Mouse (Mus musculus) liver, embryonic 13.5 days (tissue): ENCODE results near the gene Hus1. TPM values are rescaled to one million over a fixed set of nuclear protein-coding genes. Genes with fewer than 3 reads are reported as not detected.
A peak's percentile ranks its signal among the peaks of the same experiment; 100 is the strongest.

ENCODE experiments used
- ATAC-seq: fragments of 200-750 bp; cut with Nextera tagmentation; 2 replicates; pipeline ENCODE4 v1.8.0; 2017; ENCODE audit warnings: low read depth, mild to moderate bottlenecking, moderate number of reproducible peaks, moderate library complexity
- DNase-seq: peaks from one replicate; pipeline ENCODE4 v3.0.0; 2022
- H3K27ac ChIP-seq: fragments of 300-500 bp; sonication (generic); 2 replicates; pipeline ENCODE4 v1.5.1; 2015; ENCODE audit warnings: moderate library complexity, mild to moderate bottlenecking, inconsistent platforms
- H3K27me3 ChIP-seq: fragments of 300-500 bp; sonication (generic); 2 replicates; pipeline ENCODE4 v1.6.1; 2015; ENCODE audit warnings: mild to moderate bottlenecking, inconsistent platforms
- H3K36me3 ChIP-seq: fragments of 300-500 bp; sonication (generic); 2 replicates; pipeline ENCODE4 v1.6.1; 2015; ENCODE audit warnings: mild to moderate bottlenecking, inconsistent platforms
- H3K4me1 ChIP-seq: fragments of 300-500 bp; sonication (generic); replicated peaks from 2 replicates; pipeline ENCODE4 v1.6.1; 2015; ENCODE audit warnings: inconsistent platforms
- H3K4me2 ChIP-seq: fragments of 300-500 bp; sonication (generic); 2 replicates; pipeline ENCODE4 v1.6.1; 2015; ENCODE audit warnings: inconsistent platforms, mild to moderate bottlenecking, moderate library complexity
- H3K4me3 ChIP-seq: fragments of 300-500 bp; sonication (generic); replicated peaks from 2 replicates; pipeline ENCODE4 v1.5.1; 2015; ENCODE audit warnings: mild to moderate bottlenecking, inconsistent platforms
- H3K9ac ChIP-seq: fragments of 300-500 bp; sonication (generic); 2 replicates; pipeline ENCODE4 v1.6.1; 2015; ENCODE audit warnings: mild to moderate bottlenecking, inconsistent platforms
- H3K9me3 ChIP-seq: fragments of 300-500 bp; sonication (generic); replicated peaks from 2 replicates; pipeline ENCODE4 v1.6.1; 2016; ENCODE audit warnings: inconsistent platforms
- WGBS: fragments of 180-500 bp; shearing (Covaris S2); methylation state at CpG from one replicate; pipeline ENCODE4 v1.1.7; 2015; ENCODE audit not compliant: insufficient replicate concordance; 5-methylcytosine and 5-hydroxymethylcytosine counted together
- polyA plus RNA-seq: library from polyadenylated mRNA; unstranded; fragments of >200 nt; fragmentation: Nextera tagmentation; extraction: Ambion mirVana; gene quantifications from 2 replicates; pipeline ENCODE4 v1.2.1, GENCODE M21; 2015

Gene Hus1
- 10.2 and 13.0 TPM in 2 replicates for polyA plus RNA-seq

DNA sequence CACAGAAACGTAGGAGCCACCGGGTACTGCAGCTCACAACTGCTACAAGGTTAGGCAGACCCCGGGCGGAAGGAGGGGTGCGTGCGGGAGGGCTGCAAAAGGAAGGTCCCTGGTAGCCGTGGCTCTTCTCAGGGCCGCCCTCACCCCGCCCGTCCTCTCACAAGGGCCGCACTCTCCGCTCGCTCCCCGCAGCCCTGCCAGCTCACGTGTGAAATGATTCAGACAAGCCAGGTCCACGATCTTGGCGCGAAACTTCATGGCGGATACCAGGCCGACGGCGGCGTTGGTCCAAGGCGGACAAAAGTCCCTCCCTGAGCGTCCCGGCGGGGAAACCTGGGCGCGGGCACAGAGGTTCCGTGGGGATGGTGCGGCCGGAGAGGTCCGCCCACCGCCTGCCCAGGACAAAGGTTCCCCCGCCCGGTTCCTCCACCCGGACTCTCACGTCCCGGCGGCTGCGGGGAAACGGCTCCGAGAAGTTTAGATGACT is at the start of gene Hus1:
Hus1 (minus strand) TSS at position 339 of the 487 bp plus-strand sequence.
- DNase-seq (peak; percentile 79), ATAC-seq (peak; percentile 95)
- H3K9ac ChIP-seq: peak within 1 kb of the TSS; percentile 86
- no peaks in the 10 kb centered on the region for H3K27me3 ChIP-seq
- H3K4me1 ChIP-seq: peaks cover 12% of the 10 kb centered on the region
- H3K27ac ChIP-seq: peak within 1 kb of the TSS; percentile 79
- H3K9me3 ChIP-seq: no peaks in the 10 kb centered on the region
- H3K4me3 ChIP-seq: peak within 1 kb of the TSS; percentile 84
- peak within 1 kb of the TSS; percentile 77 for H3K4me2 ChIP-seq
- peaks cover 19% of the 10 kb centered on the region for H3K36me3 ChIP-seq
- WGBS: under 1% methylated on average over 43 of the region's 43 CpGs

DNA sequence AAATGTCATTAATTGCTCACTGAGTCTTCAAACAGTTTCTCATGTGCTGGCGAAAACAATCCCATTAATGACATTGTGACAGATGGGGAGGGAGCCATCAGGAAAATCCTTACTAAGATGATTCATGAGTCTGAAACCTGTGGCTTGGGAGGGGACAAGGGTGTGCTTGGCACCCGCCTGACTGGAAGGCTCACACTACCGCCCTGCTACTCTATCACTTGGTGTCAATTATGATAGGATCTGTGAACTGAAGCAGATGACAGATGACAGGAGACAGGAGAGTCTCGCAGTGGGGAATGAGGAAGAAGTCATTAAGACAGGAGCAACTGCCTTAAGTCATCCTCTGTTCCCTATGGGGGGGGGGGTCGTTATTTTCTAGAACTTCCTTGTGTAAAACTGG is 49.5 kb upstream of the Hus1 start:
- Histone ChIP-seq H3K36me3 (no peaks in the 10 kb centered on the region), H3K27ac (no peak overlapping the region), H3K4me1 (no peaks in the 10 kb centered on the region), H3K27me3 (no peaks in the 10 kb centered on the region), H3K9ac (no peak overlapping the region), H3K9me3 (no peaks in the 10 kb centered on the region), H3K4me2 (no peak overlapping the region), H3K4me3 (no peak overlapping the region)
- no peak for ATAC-seq
- 20% methylated on average over 5 of the region's 5 CpGs for WGBS
- DNase-seq: no peak

DNA sequence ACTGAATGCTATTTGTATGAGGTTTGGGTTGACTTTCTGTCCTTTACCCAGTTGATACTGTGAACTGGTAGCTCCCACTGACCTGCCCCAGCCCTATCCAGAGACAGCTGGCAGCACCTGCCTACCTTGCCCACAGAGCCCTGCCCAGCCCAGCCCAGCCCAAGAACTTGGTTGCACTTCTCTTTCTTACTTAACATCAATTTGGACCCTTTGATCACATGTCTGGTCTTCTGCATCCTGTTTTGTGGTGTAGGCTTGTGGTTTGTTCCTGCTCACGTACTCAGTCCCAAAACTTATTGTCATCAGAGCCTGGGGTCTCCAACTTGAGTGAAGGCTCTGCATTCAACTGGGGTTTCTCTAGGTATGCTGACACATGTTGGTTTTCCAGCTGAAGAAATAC is 49.0 kb upstream of the Hus1 start:
- Histone ChIP-seq H3K36me3 (no peaks in the 10 kb centered on the region), H3K27ac (no peak overlapping the region), H3K27me3 (no peaks in the 10 kb centered on the region), H3K9me3 (no peaks in the 10 kb centered on the region), H3K4me2 (no peak overlapping the region), H3K9ac (no peak overlapping the region), H3K4me3 (no peak overlapping the region), H3K4me1 (no peaks in the 10 kb centered on the region)
- 34% methylated on average over 1 of the region's 1 CpGs for WGBS
- ATAC-seq (no peak), DNase-seq (no peak)

DNA sequence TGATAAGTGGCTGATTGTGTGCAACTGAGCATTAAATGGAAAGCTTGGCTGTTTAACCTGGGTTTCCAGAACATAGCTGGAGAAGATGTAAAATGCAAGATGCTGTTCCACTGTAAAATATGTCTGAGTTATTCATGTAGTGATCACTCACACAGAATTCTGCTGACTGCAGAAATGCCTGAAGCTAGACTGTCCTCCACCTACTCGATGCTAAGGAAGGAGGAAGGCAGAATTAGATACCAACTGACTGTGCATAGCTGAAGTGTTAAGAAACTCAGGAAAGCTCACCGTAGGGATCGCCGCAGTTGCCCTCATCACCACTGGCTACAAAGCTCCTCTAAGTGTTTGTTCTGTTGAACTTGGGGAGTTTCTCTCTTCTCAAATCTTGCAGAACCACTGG is 46.7 kb upstream of the Hus1 start:
- 71% methylated on average over 4 of the region's 4 CpGs for WGBS
- no peak for ATAC-seq
- Histone ChIP-seq H3K9me3 (no peaks in the 10 kb centered on the region), H3K27me3 (no peaks in the 10 kb centered on the region), H3K4me1 (no peaks in the 10 kb centered on the region), H3K27ac (no peak overlapping the region), H3K36me3 (no peaks in the 10 kb centered on the region), H3K4me3 (no peak overlapping the region), H3K9ac (no peak overlapping the region), H3K4me2 (no peak overlapping the region)
- no peak for DNase-seq

DNA sequence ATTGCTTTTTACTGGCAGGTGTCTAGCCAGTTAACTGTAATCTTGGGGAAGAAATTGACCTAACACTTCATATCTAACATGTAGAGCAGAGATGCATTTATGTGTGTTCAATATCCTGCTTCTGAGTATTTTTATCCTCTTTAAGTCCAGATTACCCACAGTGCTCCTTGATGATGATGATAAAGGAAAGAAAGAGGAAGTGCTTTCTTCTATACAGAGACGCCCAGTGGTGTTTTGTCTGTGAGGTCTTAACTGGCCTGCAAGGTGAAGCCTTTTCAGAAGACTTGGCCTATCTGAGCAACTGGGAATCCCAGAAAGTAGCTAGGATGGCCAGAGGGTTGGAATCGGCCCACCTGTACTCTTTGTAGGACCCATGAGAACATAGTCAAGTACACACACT is 45.9 kb upstream of the Hus1 start:
- Histone ChIP-seq H3K36me3 (no peaks in the 10 kb centered on the region), H3K9ac (no peak overlapping the region), H3K9me3 (no peaks in the 10 kb centered on the region), H3K27me3 (no peaks in the 10 kb centered on the region), H3K4me2 (no peak overlapping the region), H3K4me3 (no peak overlapping the region), H3K27ac (no peak overlapping the region), H3K4me1 (no peaks in the 10 kb centered on the region)
- no peak for DNase-seq
- no peak for ATAC-seq
- 33% methylated on average over 2 of the region's 2 CpGs for WGBS

DNA sequence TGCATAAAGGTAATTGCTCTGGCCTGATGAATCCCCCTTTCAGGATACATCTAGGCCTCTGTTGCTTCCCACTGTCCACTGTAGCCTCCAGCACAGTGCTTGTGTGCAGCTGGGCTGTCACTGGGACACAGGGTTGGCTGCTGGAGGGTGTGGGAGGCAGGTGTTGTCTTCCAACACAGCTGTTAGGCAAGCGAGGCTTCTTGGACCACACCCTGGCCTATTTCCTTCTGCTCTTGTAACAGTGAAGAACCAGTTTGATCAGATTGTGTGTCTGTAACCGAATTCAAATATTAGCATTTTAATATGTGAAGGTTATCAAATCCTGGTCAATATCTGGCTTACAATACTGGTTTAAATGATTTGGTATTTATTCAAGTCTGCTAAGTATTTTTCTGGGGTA is 40.9 kb upstream of the Hus1 start:
- Histone ChIP-seq H3K9ac (no peak overlapping the region), H3K27me3 (peaks cover 15% of the 10 kb centered on the region), H3K4me1 (peaks cover 13% of the 10 kb centered on the region), H3K36me3 (no peaks in the 10 kb centered on the region), H3K4me2 (no peak overlapping the region), H3K4me3 (no peak overlapping the region), H3K27ac (no peak overlapping the region), H3K9me3 (no peaks in the 10 kb centered on the region)
- ATAC-seq (no peak), DNase-seq (no peak)
- 36% methylated on average over 2 of the region's 2 CpGs for WGBS

DNA sequence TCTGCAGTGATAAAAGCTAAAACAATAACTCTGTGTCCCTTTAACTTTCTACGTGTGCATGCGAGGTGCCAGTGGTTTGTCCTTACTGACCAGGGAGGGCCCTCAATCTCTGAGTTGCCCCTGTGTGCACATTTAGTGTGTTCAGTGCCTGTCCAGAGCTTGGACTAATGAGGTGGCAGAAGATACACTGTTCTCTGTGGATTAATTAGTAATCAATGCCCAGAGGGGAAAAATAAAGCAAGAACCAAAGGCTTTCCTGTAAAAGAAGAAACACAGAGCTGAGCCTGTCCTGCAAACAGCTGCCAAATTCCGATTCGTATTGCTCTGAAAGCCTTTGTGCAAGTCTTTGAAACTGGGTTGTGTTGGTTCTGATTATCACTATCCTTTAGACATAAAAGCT is 39.2 kb upstream of the Hus1 start:
- Histone ChIP-seq H3K4me2 (no peak overlapping the region), H3K4me1 (peaks cover 13% of the 10 kb centered on the region), H3K36me3 (no peaks in the 10 kb centered on the region), H3K9me3 (no peaks in the 10 kb centered on the region), H3K27ac (no peak overlapping the region), H3K27me3 (peaks cover 15% of the 10 kb centered on the region), H3K9ac (no peak overlapping the region), H3K4me3 (no peak overlapping the region)
- WGBS: 56% methylated on average over 4 of the region's 4 CpGs
- ATAC-seq (no peak), DNase-seq (no peak)

DNA sequence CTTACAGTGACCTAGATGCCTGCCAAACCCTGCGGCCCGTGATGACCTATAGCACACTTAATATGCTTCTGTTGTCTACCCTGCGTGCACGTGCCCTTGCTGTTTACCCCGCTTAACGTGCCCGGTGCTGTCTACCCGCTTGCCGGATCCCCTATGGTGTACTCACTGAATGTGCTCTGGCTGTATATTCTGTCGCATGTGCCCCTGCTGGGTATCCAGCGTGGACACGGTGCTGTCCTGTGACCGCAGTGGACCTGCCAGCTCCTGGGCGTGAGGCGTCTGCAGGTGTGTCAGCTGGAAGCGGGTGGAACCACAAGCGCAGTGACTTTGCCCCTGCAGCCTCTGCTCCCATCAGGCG is 37.7 kb upstream of the Hus1 start, which contains the start of gene Sun3:
Sun3 (minus strand) TSS at position 289 of the 358 bp plus-strand sequence.
- Histone ChIP-seq H3K9ac (0 out of 2 replicates have a peak within 1 kb of the TSS, but pooled peaks have one; percentile 23), H3K4me1 (peaks cover 13% of the 10 kb centered on the region), H3K4me2 (peak within 1 kb of the TSS; percentile 77), H3K9me3 (no peaks in the 10 kb centered on the region), H3K4me3 (peak within 1 kb of the TSS; percentile 51), H3K36me3 (no peaks in the 10 kb centered on the region), H3K27me3 (peaks cover 15% of the 10 kb centered on the region), H3K27ac (no peak within 1 kb of the TSS)
- WGBS: under 1% methylated on average over 18 of the region's 18 CpGs
- DNase-seq (peak; percentile 3), ATAC-seq (peak; percentile 69)

DNA sequence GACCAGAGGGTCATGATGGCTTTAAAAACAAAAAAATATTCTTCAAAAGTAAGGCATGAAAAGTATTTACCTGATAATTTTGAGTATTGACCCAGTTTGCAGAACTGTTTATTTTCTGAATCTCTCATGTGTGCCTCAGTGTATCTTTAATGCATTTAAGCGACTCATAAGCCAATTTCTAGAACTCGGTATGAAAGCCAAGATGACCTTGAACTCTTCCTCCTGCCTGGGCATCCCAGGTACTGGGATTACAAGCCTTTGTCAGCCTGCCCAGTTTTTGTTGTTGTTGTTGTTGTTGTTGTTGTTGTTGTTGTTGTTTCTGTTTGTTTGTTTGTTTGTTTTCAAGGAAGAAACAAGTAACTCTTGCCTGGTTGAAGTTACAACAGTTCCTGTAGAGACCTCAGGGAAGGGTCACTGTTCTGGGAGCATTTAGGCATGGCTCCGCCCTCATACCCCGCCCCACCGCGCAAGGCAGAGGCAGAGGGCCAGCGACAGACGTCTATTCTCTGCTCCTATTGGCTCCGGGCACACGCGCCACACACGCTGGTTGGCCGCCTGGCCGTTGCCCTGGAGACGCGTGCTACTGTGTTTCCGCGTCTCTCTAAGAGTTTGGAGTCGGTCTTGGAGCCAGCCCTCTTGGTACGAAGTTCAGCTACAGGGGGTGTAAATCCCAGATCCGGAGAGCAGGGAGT is 37.2 kb upstream of the Hus1 start, which contains the start of gene Gm11992:
Gm11992 (plus strand) TSS at position 584 of the 692 bp plus-strand sequence.
- Histone ChIP-seq H3K9me3 (no peaks in the 10 kb centered on the region), H3K4me1 (peaks cover 13% of the 10 kb centered on the region), H3K27ac (no peak within 1 kb of the TSS), H3K9ac (0 out of 2 replicates have a peak within 1 kb of the TSS, but pooled peaks have one; percentile 23), H3K27me3 (peaks cover 15% of the 10 kb centered on the region), H3K36me3 (no peaks in the 10 kb centered on the region), H3K4me3 (peak within 1 kb of the TSS; percentile 51), H3K4me2 (peak within 1 kb of the TSS; percentile 77)
- WGBS: 2% methylated on average over 21 of the region's 21 CpGs
- ATAC-seq (peak; percentile 99), DNase-seq (peak; percentile 65)

DNA sequence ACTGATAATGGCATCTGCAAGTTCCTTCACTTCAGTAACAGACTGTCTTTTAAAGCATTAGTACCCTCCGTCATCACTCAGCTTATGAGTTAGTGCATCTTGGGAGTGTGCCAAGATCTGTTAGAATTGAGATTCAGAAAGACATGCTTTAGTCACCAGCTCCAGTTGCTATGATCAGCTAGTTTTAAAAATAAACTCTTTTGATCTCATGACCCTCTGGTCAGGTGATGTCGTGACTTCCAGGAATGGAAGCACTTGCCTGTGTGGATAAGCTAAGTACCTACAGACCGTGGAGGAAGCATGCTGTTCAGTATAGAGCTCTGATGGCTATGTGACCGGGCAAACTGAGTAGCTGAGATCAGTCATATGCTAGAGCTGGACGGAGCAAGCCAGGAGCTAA is 36.1 kb upstream of the Hus1 start:
- Histone ChIP-seq H3K9me3 (no peaks in the 10 kb centered on the region), H3K4me1 (peaks cover 13% of the 10 kb centered on the region), H3K27me3 (peaks cover 15% of the 10 kb centered on the region), H3K4me2 (no peak overlapping the region), H3K27ac (no peak overlapping the region), H3K4me3 (no peak overlapping the region), H3K36me3 (no peaks in the 10 kb centered on the region), H3K9ac (no peak overlapping the region)
- 70% methylated on average over 5 of the region's 5 CpGs for WGBS
- no peak for DNase-seq
- no peak for ATAC-seq

DNA sequence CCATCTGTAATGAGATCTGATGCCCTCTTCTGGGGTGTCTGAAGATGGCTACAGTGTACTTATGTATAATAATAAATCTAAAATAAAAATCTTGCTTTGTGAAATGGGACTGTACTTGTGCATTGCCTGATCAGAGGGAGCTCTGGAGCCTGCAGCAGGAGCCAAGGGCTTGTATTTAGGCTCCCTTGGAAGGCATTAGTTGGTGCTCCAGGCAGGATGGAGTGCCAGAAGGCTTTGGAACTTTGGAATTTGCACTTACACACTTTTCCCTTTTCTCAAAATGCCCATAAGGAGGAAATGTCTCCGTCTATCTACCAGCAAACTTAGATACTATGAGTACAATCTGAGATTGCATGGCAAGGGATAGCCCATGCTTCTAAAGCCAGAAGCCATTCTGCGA is 35.6 kb upstream of the Hus1 start:
- Histone ChIP-seq H3K36me3 (no peaks in the 10 kb centered on the region), H3K27ac (no peak overlapping the region), H3K4me2 (no peak overlapping the region), H3K9ac (no peak overlapping the region), H3K4me1 (peaks cover 13% of the 10 kb centered on the region), H3K4me3 (no peak overlapping the region), H3K9me3 (no peaks in the 10 kb centered on the region), H3K27me3 (peaks cover 15% of the 10 kb centered on the region)
- WGBS: 74% methylated on average over 2 of the region's 2 CpGs
- no peak for ATAC-seq
- no peak for DNase-seq

DNA sequence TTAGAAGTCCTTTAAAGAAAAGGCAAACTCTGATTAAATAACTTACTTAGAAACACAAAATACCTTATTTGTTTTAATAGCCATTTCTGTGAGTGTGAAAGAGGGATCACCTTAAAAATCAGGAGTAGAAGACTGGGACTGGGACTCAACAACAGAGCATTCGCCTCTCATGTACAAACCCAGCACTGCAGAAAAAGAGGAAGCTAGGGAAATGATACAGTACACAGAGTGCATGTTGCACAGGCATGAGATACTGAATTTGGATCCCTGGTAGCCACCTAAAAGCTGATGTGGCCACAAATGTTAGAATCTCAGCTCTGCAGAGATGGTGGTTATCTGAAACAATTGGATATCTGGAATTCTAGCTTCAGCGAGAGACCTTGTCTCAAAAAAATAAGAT is 20.5 kb upstream of the Hus1 start:
- H3K4me1 ChIP-seq: no peaks in the 10 kb centered on the region
- WGBS: 39% methylated on average over 2 of the region's 2 CpGs
- H3K4me3 ChIP-seq: no peak overlapping the region
- no peaks in the 10 kb centered on the region for H3K27me3 ChIP-seq
- DNase-seq: no peak
- no peak overlapping the region for H3K9ac ChIP-seq
- no peaks in the 10 kb centered on the region for H3K9me3 ChIP-seq
- no peaks in the 10 kb centered on the region for H3K36me3 ChIP-seq
- H3K27ac ChIP-seq: no peak overlapping the region
- H3K4me2 ChIP-seq: no peak overlapping the region
- ATAC-seq: no peak
